8 mouse cellular contexts compared by ENCODE assay signal in the genomic region with DNA sequence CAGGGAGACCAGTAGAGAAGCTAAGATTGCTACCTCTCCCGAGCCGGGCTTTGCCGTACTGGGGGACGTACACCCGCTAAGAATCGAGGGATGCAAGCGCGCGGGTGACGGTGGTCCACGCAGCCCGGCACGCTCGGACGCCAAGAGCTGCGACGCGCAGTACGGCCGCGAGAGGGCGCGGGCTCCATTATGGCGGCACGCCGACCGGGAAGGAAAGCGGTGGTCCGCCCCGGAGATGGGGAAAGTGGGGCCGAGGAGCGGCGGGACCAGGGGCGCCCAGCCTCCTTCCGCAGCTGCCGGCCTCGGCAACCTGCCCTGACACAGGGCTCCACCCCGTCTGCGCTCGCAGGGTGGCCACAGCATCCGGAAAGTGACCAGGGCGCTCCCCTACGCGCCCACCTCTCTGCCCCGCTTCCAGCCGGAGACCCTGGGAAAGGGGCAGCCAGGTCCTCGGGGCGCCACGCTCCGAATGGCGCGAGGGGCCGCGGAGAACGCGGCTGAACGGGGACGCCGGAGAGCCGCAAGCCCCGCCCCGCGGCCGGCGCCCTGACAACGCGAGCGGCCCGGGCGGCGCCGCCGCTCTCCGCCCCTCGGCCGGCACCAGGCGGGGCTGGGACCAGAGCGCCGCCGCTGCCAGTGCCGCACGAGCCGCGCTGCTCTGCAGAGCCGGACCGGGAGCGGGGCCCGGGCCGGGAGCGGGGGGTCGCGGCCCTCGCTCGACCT. TPM values are rescaled to one million over a fixed set of nuclear protein-coding genes. Genes with fewer than 3 reads are reported as not detected.
DNase-seq lines count a peak whose midpoint lies in the region; ATAC-seq and TF ChIP-seq lines count a peak whose summit lies in the region.

A gene (plus strand): TSS at position 257 of the 723 bp plus-strand sequence.

- TF ChIP-seq CTCF in gastrocnemius, adult 2 months (IDR thresholded peaks at IDR 0.05) = peak; percentile 99; the same call in 1 of the 2 replicates
- peak; percentile 78 for TF ChIP-seq CTCF in hindbrain, postnatal 0 days (IDR thresholded peaks at IDR 0.05; ENCODE audit: low read depth)
- peak; percentile 100 for TF ChIP-seq CTCF in left cerebral cortex, adult 2 months (IDR thresholded peaks at IDR 0.05)

- H3K9ac ChIP-seq in hindbrain, postnatal 0 days (replicated peaks; ENCODE audit: low read length) = peak within 1 kb of the TSS; percentile 86

- peaks cover 5% of the 10 kb centered on the region; the same call in 1 of the 2 replicates for H3K36me3 ChIP-seq in hindbrain, postnatal 0 days (ENCODE audit: insufficient read depth, low read length)
- no peaks in the 10 kb centered on the region for H3K36me3 ChIP-seq in macrophage (ENCODE audit: inconsistent target)

- H3K79me2 ChIP-seq in macrophage (ENCODE audit: inconsistent target) = no peaks in the 10 kb centered on the region

- DNase-seq in ZHBTc4 (ENCODE audit: low read depth, low spot score) = peak; percentile 93
- DNase-seq in cerebellum, postnatal 4 days (ENCODE audit: low spot score in 2 of 2) = peak; percentile 92 to 98
- peak; percentile 88 for DNase-seq in gastrocnemius, adult 2 months
- DNase-seq in hindbrain, postnatal 0 days (ENCODE audit: low spot score) = peak; percentile 95
- DNase-seq in left cerebral cortex, adult 2 months (ENCODE audit: extremely low spot score in 1 of 2, low spot score in 2 of 2) = peak; percentile 90 to 95
- DNase-seq in right cerebral cortex, adult 18-20 months = peak; percentile 89
- DNase-seq in urinary bladder, postnatal 10 days (ENCODE audit: low spot score) = peak; percentile 55

- WGBS in hindbrain, postnatal 0 days = 2% methylated on average over 92 of the region's 94 CpGs
- WGBS in macrophage (ENCODE audit: missing documents) = under 1% methylated on average over 90 of the region's 94 CpGs

- intact Hi-C loops in gastrocnemius, adult 2 months (cut with DNase I) = loop anchor here (1.0 kb wide), 1 partner anchor 22 kb away; a partner anchor contains a TSS
- intact Hi-C loops in left cerebral cortex, adult 2 months (cut with DNase I) = loop anchor here (1.0 to 2.0 kb wide), 2 partner anchors 21 to 100 kb away; a partner anchor contains a TSS

- peak within 1 kb of the TSS; percentile 85 for H3K27ac ChIP-seq in gastrocnemius, adult 2 months
- H3K27ac ChIP-seq in hindbrain, postnatal 0 days = peak within 1 kb of the TSS; percentile 97
- H3K27ac ChIP-seq in left cerebral cortex, adult 2 months = peak within 1 kb of the TSS; percentile 100
- H3K27ac ChIP-seq in macrophage = no peak within 1 kb of the TSS

- H3K4me1 ChIP-seq in hindbrain, postnatal 0 days (ENCODE audit: insufficient read depth, low read length) = peaks cover 8% of the 10 kb centered on the region; the same call in 1 of the 2 replicates

- peak; percentile 82 for ATAC-seq in hindbrain, postnatal 0 days

- H3K27me3 ChIP-seq in hindbrain, postnatal 0 days (ENCODE audit: insufficient read depth, low read length) = no peaks in the 10 kb centered on the region

- no peaks in the 10 kb centered on the region for H3K9me3 ChIP-seq in hindbrain, postnatal 0 days (ENCODE audit: low read length)

- H3K4me3 ChIP-seq in gastrocnemius, adult 2 months = peak within 1 kb of the TSS; percentile 99
- peak within 1 kb of the TSS; percentile 81 for H3K4me3 ChIP-seq in hindbrain, postnatal 0 days (ENCODE audit: low read length)
- H3K4me3 ChIP-seq in left cerebral cortex, adult 2 months = peak within 1 kb of the TSS; percentile 100
- peak within 1 kb of the TSS; percentile 42 for H3K4me3 ChIP-seq in macrophage (ENCODE audit: inconsistent target)

- H3K4me2 ChIP-seq in hindbrain, postnatal 0 days (ENCODE audit: low read depth, low read length) = peak within 1 kb of the TSS; percentile 80

RNA-seq across cellular contexts. Expression of the gene that starts here (rescaled TPM):
- 1 to 10 TPM in 1 of 2 experiments, under 1 TPM in 1; 0.99 to 1.5 TPM for total RNA-seq in gastrocnemius, adult 2 months (2021)
- 21.3 and 44.7 TPM in 2 replicates for total RNA-seq in hindbrain, postnatal 0 days (2014; rRNA removed)
- 20.8 and 22.8 TPM in 2 replicates for polyA plus RNA-seq in hindbrain, postnatal 0 days (2015; fragmentation: Nextera tagmentation; extraction: Ambion mirVana)
- 100 to 1,000 TPM; 150 to 164 TPM for total RNA-seq in left cerebral cortex, adult 2 months (2021)
- total RNA-seq in macrophage (2018; cell fraction: chromatin; rRNA removed) = 1 to 10 TPM in 19 of 26 experiments, under 1 TPM in 5, not detected in 2; 0.40 to 4.3 (median 1.9) TPM
- total RNA-seq in macrophage (2018; cell fraction: cytosol; rRNA removed) = 1 to 10 TPM in 13 of 26 experiments, under 1 TPM in 13; 0.40 to 1.7 (median 1.0) TPM
- 1 to 10 TPM in 22 of 26 experiments, under 1 TPM in 4; 0.43 to 8.1 (median 2.2) TPM for total RNA-seq in macrophage (2018; cell fraction: nucleus; rRNA removed)
- polyA plus RNA-seq in macrophage (2018) = 1.1 to 3.9 TPM (median 1.3 TPM) in 3 replicates

Comparison
In these comparisons a context has a peak if more than half of its experiments do, and no peak if none do; other contexts are left out.
1. H3K4me3 ChIP-seq: peak in every context shown above with its lines; median percentile 100 in left cerebral cortex, adult 2 months; 99 in gastrocnemius, adult 2 months; 81 in hindbrain, postnatal 0 days; 42 in macrophage.